Mouse (Mus musculus) liver, postnatal 0 days (tissue): ENCODE measurements at regions not wholly inside any gene's neighbourhood (a gene's known extent, or its start where the extent isn't known, plus 50 kb on each side); places are given as distances from the start of the nearest gene placed in this dataset.

Experiments used
- CTCF ChIP-seq: sonication (generic); IDR thresholded peaks from 2 replicates; pipeline ENCODE4 v1.5.1; 2016; ENCODE audit warnings: antibody characterized with exemption, low read depth
- EP300 ChIP-seq: IDR thresholded peaks from 2 replicates; pipeline ENCODE4 v1.6.1; 2016; ENCODE audit warnings: antibody characterized with exemption, low read depth, mild to moderate bottlenecking

- TF ChIP-seq CTCF: no peak
- no peak for TF ChIP-seq EP300
Observed at GRCm38 (mm10) chr1:35930351-35930750, 137.8 kb upstream of the Hs6st1 start.
